Mouse (Mus musculus): ENCODE data around the gene Tbc1d15.
"Not testable (repeated sequence)": the region's sequence is repeated elsewhere in the genome, so short reads cannot be mapped to it uniquely, and the experiment has no call there.

Tbc1d15 gene

DNA sequence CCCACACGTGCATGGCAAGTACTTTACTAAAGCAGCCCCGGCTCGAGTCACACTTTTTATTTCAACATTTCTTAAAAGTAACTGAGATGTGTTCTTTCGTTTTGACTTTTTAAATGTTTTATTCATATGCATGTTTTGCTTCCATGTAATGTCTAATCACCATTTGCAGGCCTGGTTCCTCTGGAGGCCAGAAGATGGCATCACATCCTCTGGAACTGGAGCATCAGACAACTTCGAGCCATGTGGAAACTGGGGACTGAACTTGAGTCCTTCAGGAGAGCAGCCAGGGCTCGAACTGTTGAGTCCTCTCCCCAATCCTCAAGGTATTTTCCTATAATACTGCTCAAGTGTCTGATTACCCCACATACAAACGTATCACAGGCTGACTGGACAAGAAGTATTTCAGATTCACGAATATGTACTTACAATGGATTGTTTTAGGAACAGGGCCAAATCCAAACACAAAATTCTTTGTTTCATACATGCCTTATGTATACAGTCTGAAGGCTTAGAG lies 10.1 kb downstream of the Tbc1d15 start:
- no peak for DNase-seq

DNA sequence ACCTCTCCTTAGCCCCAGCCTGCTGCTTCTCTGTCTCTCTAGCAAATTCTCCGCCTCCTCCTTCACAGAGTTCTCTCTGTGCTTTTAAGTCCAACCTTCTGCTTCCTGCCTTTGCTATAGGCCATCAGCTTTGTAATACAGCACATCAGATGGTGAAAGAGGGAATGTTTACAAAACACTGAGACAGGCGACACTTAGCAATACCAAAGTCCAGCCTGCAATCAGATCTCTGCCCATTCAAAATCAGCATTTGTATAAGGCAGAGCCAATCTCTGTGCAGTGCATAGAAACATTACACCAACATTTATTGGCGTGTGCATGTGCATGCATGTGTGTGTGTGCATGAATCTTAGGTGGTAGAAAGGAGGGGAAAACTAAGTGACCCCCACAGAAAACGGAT lies 13.3 kb downstream of the Tbc1d15 start:
- DNase-seq = no peak

- no peak for DNase-seq
Measured at GRCm38 (mm10) chr10:115236733-115237132, 14.5 kb downstream of the Tbc1d15 start.

GRCm38 (mm10) chr10:115235501-115235900 lies 15.8 kb downstream of the Tbc1d15 start:
- DNase-seq = no peak

- no peak for DNase-seq
Measured at GRCm38 (mm10) chr10:115233798-115234197, 17.5 kb downstream of the Tbc1d15 start.

- no peak for DNase-seq
Measured at GRCm38 (mm10) chr10:115232513-115232912, 18.8 kb downstream of the Tbc1d15 start.

- DNase-seq = no peak
Measured at GRCm38 (mm10) chr10:115229023-115229422, 22.2 kb downstream of the Tbc1d15 start.

GRCm38 (mm10) chr10:115226586-115226985 lies 24.7 kb downstream of the Tbc1d15 start:
- peak; percentile 17 for DNase-seq

DNA sequence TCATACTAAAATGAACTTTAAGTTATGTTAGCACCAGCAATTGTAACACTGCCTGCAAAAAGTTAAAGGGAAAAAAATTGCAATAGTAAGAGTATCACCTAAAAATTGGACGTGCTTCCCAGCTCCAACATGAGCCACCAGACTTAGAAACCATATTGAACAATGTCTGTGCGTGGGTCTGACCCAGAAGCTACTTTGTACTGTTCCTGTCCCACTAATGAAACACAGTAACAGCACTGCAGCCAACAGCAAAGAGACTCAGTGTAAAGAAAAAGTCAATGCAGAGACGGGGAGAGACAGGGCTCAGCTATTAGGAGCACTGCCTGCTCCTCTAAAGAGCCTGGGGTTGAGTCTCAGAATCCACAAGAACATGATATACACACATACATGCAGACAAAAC lies 27.4 kb downstream of the Tbc1d15 start:
- no peak for DNase-seq

DNA sequence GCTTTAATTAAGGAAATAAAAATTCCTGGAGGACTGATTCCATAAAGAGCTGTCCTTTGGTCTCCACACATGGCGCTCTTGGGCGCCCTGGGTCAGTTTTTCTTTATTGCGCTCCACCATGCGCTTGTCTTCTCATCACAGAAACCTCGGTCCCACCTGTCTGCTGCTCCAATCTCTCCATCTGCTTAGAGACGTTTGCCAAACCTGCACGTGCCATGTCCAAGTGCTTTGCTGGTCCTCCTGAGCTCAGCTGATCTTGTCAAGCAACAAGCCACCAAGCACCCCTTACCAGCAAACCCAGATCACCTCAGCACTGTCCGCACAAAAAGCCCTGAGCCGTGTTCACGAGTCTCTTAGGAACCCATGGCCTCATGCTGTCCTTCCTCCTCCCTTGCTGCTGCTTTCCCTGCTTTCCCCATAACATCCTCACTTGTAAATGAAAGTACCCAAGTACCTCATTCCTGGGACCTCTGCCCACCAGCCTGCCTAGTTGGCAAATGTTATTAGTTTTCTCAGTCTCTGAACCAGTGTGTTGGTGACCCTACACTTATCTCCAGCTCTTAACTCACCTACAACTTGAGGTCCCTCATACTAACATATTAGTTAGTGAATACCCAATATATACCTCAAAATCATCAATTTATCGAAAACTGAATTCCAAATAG lies 38.2 kb downstream of the Tbc1d15 start:
- no peak for DNase-seq

DNA sequence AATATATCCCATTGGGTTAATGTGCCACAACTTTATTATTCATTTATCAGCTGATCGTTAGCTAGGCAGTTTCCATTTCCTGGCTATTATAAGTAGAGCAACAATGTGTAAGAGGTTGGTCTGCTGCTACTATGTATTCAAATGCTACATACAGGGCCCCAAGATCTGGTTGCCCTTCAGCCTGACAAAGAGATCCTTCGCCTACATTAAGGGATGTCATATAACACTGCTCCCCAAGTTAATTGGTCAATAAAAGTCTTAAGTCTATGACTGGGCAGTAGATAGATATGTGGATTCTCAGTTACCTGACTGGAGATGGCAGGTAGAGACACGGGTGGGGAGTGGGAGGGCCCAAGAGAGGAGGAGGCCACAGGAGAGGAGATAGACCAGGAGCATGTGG lies 45.4 kb downstream of the Tbc1d15 start:
- DNase-seq = no peak

- DNase-seq = no peak
Measured at GRCm38 (mm10) chr10:115205284-115205683, 46.0 kb downstream of the Tbc1d15 start.

- no peak for DNase-seq
Measured at GRCm38 (mm10) chr10:115191214-115191613, 60.1 kb downstream of the Tbc1d15 start.

DNA sequence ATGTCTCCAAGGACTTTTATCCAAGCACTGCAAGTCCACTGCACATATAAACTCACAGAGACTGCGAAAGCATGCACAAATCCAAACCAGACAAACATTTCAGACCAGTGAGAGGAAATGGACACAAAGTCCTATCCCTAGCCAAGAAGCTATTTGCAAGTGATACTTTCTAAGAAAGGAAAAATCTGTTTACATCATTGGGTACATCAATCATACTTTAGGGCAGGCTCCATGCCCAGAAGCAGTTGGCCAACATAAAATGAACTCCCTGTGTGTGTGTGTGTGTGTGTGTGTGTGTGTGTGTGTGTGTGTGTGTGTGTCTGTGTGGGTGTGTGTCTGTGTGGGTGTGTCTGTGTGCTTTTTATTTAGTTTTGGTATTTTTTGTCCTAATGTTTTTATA lies 63.9 kb downstream of the Tbc1d15 start:
- no peak for DNase-seq

DNA sequence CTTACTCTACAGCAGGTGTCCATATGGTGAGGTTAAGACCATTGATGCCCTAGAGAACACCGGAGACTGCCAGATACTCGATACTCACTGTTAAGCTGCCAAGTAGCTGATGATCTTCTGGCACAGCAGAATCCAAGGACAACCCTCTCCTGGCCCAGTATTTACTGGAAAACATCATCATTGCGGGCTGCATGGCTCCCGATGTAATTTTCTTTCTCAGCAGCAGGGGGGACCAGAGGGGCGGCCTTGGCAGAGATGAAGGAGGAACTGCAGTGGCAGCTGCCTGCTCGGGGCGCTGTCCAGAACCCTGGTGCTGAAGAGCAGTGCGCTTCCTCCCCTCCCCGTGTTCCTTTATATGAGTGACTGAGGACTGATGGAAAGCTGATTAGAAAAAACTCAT lies 66.6 kb downstream of the Tbc1d15 start, which contains the start of gene Tph2:
TSS of gene Tph2 (minus strand) at position 326 of the 400 bp plus-strand sequence.
- peak; percentile 17 for DNase-seq

DNA sequence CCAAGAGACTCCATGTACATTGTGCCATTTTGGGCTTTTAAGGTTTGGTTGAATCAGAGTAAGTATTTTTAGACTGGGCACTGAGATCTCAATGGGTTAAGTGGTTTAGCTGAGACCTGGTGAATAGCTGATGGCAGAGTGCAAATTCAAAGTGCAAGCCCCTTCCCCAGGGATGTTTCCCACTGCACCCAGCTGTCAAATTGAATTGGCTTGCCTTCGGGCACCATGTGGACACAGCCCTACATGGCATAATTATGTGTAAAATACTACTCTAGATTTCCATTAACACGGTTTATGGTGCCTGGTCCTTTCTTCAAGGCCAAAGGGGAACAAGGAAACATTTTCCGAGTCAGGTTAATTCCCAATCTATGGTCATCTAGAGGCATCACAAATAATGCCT lies 70.2 kb downstream of the Tbc1d15 start:
- DNase-seq = no peak

DNA sequence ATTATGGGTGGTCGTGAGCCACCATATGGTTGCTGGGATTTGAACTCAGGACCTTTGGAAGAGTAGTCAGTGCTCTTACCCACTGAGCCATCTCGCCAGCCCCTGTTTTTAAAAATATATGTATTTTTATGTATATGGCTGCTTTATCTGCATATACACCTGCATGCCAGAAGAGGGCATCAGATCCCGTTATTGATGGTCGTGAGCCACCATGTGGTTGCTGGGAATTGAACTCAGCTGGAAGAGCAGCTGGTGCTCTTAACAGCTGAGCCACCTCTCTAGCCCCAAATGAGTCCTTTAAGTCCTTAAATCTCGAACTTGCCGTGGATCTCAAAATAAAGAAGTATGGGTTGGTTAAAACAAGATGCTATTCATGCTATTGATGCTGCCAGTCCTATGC lies 73.2 kb downstream of the Tbc1d15 start:
- not testable (repeated sequence) for DNase-seq

- DNase-seq = no peak
Measured at GRCm38 (mm10) chr10:115175591-115175991, 75.7 kb downstream of the Tbc1d15 start.

GRCm38 (mm10) chr10:115173336-115173735 lies 77.9 kb downstream of the Tbc1d15 start:
- no peak for DNase-seq

GRCm38 (mm10) chr10:115171351-115171818 lies 79.9 kb downstream of the Tbc1d15 start:
- DNase-seq = no peak

DNA sequence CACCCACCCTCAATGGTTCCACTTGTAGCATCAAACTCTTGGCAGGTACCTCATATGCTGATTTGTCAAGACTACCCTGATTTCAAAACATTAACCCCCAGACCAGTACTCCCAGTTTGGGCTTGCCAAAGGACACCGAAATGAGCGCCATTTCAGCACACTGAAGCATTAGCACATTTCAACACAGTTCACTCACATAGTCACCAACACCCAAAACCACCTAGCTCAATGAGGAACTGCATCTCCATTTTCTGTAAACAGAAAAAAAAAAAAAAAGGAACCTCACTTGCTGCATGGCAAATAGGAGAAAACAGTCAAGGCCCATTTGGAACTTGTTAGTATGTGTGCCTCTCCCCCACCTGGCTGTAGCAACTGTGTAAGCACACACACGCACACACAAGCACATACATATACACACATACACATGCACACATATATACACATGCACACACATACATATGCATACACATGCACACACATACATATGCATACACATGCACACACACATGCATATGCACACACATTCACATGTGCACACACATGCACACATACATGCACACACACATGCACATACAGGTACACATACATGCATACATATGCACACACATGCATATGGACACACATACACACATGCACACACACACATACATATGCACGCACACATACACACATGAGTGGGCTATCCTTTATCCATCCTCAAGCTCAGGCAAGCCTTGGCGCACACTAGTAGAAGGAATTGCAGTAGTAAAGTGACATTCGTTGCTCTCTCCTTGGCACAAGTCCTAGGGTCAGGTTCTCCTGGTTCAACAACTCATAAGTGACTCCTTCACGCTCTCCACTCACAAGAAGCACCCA lies 80.5 kb downstream of the Tbc1d15 start:
- no peak for DNase-seq

DNA sequence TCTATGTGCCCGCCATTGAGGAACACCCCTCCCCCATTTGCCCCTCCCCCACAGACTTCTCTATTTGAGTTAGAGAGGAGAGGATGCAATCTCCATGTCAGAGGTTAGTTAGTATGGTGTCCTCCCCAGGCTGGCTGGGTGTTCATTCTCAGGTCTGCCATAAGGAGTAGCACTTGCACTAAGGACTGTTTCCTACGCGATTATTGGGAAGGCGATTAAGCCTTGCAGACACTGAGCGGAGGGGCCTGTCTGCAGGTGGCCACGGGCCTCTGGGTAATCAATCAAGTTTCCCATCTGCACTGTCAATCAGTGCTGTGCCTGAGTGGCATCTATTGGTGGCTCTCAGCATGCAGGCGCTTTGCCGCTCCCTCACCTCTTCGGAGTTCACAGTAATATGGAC lies 81.9 kb downstream of the Tbc1d15 start:
- DNase-seq = no peak

DNA sequence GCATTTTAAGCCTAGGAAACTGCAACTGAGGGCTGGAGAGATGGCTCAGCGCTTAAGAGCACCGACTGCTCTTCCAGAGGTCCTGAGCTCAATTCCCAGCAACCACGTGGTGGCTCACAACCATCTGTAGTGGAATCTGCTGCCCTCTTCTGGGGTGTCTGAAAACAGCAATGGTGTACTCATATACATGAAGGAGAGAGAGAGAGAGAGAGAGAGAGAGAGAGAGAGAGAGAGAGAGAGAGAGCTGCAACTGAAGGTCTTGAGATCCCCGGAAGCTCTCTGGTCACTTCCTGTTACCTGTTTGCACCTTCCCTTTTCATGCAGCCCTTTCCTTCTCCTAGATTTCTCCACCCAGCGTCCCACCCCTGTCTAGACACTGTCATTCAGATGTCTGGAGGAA lies 91.0 kb downstream of the Tbc1d15 start:
- no peak for DNase-seq

Data from kidney, adult 11 months (tissue).